Mouse (Mus musculus) naive thymus-derived CD4-positive, alpha-beta T cell, adult 2 months (primary cell): ENCODE data around the gene Zdhhc7.

Experiments used
- DNase-seq: peaks from one replicate; pipeline ENCODE4 v3.0.0-alpha.2; 2011; ENCODE audit warnings: low read depth

Gene Zdhhc7

GRCm38 (mm10) chr8:120114315-120114841, 13.1 kb upstream of the Zdhhc7 start:
- DNase-seq: peak; percentile 55

- DNase-seq: peak; percentile 100
These were observed 12.5 kb upstream of the Zdhhc7 start, which contains the start of gene 6430548M08Rik for GRCm38 (mm10) chr8:120113758-120114255. Gene 6430548M08Rik, plus strand, starts transcription at chr8:120114152.

DNA sequence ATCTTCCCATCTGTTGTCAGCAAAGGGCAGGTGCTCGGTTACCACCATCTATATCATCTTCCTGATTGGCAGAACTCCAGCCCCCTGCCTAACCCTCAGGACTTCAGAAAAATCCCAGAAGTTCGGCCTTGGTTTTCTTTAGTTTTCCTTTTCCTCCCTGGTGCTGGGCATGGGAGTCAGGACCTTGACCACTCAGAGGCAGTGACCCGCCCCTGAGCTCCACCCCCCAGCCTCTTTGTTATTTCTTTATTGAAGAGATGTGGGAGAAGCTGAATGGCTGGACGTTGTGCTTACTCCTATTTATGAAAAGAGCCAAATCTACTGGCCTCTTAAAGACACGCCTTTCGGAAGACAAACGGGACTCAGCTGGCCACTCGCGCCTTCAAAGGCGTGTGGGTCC, 12.0 kb upstream of the Zdhhc7 start:
- no peak for DNase-seq

GRCm38 (mm10) chr8:120112535-120112934, 11.3 kb upstream of the Zdhhc7 start:
- peak; percentile 18 for DNase-seq

- no peak for DNase-seq
These were observed 10.1 kb upstream of the Zdhhc7 start for GRCm38 (mm10) chr8:120111382-120111781.

- no peak for DNase-seq
These were observed 9.7 kb upstream of the Zdhhc7 start for GRCm38 (mm10) chr8:120110966-120111365.

GRCm38 (mm10) chr8:120109149-120109548, 7.9 kb upstream of the Zdhhc7 start:
- no peak for DNase-seq

GRCm38 (mm10) chr8:120104721-120105272, 3.5 kb upstream of the Zdhhc7 start:
- peak; percentile 69 for DNase-seq

DNA sequence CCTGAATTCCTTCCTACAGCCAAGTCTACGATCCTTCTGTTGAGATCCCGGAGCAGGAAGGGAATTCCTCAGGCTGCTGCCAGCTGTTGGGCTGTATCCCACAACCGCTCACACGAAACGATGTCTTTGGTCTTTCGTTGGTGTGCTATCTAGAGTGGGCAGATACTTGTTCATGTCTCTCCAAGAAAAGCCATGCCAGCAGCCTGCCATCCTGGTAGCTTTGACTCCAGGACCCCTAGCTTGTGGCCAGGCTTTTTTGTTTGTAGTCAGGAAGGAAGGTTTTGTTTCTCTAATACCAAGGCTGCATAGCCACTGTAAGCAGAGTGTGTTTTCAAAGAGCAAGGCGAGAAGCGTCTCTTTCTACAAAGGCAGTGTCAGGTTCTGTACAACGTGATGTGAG, 2.6 kb upstream of the Zdhhc7 start:
- DNase-seq: no peak

- DNase-seq: no peak
These were observed 754 bp downstream of the Zdhhc7 start for GRCm38 (mm10) chr8:120100388-120101067.

DNA sequence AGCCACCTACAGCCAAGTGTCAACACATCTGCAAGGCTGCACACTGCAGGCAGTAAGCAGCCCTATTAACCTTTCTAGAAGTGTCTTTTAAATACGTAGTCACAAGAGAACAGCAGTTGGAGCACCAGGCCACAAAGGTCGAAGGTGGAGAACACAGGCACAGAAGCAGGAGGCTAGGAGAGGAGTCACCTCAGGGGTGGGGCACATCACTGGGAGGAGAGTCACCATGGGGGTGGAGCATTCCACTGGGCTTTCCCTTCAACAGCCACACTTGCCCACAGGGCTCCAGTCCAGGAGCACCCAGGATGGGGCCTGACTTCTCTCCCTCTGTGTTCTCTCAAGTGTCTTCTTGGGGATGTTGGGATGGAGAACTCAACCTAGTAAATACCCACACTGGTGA, 4.8 kb downstream of the Zdhhc7 start:
- DNase-seq: no peak

GRCm38 (mm10) chr8:120094801-120095200, 6.5 kb downstream of the Zdhhc7 start:
- DNase-seq: no peak

- no peak for DNase-seq
These were observed 8.2 kb downstream of the Zdhhc7 start for GRCm38 (mm10) chr8:120093103-120093502.

DNA sequence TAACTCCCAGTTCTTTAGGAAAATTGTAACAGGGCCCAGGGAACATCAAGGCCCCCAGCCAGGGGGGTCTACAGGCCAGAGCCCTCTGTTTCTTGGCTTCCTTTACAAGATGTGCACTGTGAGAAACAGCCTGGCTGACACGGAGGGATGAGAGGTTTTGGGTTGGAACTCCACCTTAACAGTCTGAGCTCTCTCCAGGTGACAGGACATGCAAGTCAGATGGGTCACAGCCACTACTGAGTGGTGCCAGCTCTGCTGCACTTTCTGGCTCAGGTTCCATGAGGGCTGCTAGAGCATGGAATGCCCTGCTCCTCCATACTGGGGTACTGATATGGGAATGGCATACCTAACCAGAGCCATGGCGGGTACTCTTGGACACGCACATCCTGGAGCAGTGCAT, 10.2 kb downstream of the Zdhhc7 start:
- no peak for DNase-seq

DNA sequence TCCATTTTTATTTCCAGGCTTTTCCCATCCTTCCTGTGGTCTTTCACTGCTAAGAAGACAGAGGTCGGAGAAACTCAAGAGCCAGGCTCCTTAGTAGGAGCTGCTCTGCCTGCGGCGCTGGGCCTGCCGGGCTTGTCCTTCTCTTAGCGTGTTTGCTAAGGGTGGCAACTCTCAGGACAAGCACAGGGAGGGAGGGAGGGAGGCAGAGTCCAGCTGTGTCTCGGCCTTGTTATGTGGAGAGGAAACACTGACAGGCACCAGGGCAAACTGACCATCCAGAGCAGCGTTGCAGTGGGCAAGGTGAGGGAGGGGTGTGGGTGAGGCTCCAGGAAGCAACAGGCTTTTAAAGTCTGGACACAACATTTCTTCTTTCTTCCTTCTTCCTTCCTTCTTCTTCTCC, 11.8 kb downstream of the Zdhhc7 start:
- DNase-seq: no peak

DNA sequence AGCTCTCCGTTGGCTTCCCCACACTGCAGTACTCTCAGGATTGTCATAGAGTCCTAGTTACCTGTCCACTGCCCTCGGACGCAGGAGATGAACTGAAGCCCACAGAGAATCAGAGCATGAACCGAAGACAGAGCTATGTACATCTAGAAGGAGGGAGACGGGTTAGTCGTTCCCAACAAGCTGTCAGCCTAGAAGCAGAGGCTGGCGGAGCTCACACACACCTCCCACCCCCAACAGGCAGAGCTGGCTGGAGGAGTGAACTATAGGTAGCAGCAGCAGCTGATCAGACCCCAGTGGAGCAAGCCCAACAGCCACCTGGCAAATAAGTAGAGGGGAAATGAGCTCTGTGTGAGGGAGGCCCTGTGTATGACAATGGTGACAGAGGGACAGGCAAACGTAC, 16.5 kb downstream of the Zdhhc7 start:
- no peak for DNase-seq

DNA sequence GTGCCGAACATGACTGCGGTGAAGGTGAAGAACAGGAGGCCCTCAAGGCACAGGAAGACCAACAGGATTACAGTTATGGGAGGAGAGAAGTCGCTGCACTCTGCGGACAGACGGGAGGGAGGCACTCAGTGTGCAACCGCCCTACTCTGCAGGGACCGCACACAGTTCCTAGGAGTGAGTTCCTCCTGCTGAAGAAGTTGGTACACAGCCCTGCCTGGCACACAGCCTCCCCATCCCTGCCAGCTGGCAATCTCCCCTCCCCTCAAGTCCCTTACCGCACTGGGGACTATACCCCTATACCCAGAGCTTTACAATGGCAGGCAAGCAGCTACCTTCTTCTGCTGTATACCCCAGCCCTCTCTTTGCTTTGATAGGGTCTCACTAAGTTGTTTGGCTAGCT, 18.0 kb downstream of the Zdhhc7 start:
- no peak for DNase-seq

- no peak for DNase-seq
These were observed 21.9 kb downstream of the Zdhhc7 start for GRCm38 (mm10) chr8:120079361-120079760.

DNA sequence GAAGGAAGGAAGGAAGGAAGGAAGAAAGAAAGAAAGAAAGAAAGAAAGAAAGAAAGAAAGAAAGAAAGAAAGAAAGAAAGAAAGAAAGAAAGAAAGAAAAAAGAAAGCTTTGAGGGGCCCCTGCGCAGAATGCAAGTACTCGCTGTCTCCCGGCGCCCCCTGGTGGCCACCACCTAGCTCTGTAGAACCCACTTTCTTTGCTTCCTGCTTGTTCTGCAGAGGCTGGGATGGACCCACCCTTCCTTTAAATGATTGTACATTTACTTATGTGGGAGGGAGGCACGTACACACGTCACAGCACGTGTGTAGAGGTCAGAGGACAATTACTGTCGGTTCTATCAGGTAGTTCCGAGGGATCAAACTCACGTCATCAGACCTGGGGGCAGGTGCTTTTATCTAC, 23.2 kb downstream of the Zdhhc7 start:
- DNase-seq: peak; percentile 85

DNA sequence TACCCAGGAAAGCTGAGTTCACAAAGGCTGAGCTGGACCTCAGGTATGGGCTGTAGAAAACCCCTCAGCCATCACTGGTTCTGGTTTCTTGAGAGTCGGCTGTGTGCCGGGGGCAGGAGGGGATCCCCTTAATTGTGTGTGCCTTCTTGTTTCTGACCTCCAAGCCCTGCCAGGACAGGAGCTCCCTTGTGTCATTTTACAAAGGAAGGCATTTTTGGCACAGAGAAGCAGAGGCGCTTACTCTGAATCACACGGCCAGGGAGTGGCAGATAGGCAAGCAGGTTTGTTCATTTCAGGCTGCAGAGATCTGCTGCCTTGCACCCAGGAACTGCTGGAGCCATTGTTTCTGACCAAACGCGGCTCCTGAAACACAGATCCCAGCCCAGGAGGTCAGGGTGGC, 25.9 kb downstream of the Zdhhc7 start:
- no peak for DNase-seq

DNA sequence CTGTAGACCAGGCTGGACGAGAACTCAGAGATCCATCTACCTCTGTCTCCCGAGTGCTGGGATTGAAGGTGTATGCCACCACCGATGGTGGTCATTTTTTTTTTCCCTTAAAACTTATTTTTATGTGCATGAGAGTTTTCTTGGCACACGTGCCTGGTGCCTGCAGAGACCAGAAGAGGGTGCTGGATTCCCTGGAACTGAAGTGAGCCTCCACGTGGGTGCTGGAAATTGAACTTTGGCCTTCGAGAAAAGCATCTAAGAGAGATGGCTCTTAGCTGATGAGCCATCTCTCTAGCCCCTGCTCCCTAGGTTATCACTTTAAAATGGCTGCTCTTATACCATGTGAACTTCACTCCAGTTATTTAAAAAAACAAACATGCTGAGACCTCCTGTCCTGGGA, 26.8 kb downstream of the Zdhhc7 start:
- DNase-seq: no peak

GRCm38 (mm10) chr8:120072827-120073226, 28.5 kb downstream of the Zdhhc7 start:
- DNase-seq: no peak

DNA sequence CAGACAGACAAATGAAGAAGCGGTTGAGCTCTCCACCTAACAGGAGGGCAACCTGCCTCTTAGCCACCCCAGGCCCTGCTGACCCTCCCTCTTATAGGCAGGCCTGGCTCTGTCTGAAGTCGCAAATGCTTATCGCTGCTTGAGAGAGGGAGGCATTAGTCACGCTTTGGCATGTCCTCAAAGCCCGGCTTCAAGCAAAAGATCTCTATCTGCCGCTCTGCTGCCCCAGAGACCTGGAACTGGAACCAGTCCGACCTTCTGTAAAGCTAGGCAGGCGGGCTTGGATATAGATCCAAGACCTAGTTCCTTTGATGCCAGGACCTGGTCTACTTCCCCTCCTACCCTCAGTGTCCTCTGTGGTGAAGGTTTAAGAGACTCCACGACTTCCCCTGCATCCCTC, 29.0 kb downstream of the Zdhhc7 start:
- DNase-seq: no peak

DNA sequence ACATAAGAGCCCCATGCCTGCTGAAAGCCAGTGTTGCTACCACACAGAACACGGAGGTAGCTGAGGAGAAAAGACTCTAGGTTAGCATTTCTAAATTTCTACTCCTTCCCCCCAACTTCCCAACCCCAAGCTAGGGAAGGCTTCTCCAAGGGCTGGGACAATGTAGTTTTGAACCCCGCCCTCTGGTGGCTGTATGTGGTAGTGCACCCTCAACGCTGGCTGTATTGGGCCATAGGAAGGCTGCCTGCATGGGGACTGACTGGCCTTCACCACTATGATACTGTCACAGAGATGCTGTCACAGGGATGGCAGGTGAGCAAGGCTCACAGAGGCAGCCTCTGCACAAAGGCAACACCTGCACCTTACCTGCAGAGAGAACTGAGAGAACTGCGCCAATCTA, 29.6 kb downstream of the Zdhhc7 start:
- DNase-seq: peak; percentile 81
